9 mouse cellular contexts compared by ENCODE assay signal in the genomic region with DNA sequence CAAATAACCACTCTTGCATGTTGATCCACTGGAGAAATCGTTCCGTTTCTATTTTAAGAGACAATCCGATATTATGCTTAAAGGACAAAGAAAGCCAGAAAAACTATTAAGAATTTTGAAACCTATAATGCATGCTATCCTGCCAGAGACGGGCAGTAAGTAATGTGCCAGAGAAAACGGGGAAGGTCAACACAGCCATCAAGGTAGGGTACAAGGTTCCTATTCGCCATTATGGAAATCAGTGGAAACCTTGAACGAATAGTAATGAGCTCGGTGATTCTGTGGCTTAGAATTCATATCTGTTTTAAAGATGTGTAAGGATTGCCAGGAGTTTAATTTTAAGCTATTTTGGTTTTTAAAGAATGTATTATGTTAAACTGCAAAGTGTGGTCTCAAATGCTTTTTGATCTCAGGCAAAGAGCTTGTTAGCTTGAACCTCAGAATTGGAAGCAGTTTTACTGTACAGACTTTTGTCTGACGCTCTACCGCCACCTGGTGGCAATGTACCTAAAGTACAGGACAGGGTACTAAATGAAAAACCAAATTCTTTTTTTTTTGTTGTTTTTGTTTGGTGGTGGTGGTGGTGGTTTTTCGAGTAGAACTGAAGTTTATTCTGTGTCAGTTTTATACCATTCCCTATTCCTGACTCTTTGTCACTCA.
DNase-seq lines count a peak whose midpoint lies in the region; ATAC-seq and TF ChIP-seq lines count a peak whose summit lies in the region.
"Had no signal": no experiment of that assay in that cellular context is flagged by ENCODE, and none has a peak within 500 bp of the region (broad histone marks: within the 10 kb centered on the region; RNA-seq: fewer than 3 reads in every experiment).

No protein-coding gene starts in this region.

- no peak overlapping the region for H3K27ac ChIP-seq in kidney, adult 2 months (ENCODE audit: insufficient read depth, low read depth, low read length)

- no peaks in the 10 kb centered on the region for H3K4me1 ChIP-seq in kidney, adult 2 months (ENCODE audit: control insufficient read depth, insufficient read depth, low read length)
- H3K4me1 ChIP-seq: megakaryocyte, embryonic 14.5 days had no signal

- WGBS in kidney, adult 2 months: 50% methylated on average over 11 of the region's 11 CpGs

- H3K4me3 ChIP-seq in kidney, adult 2 months (ENCODE audit: insufficient read depth, low read depth, low read length): no peak overlapping the region
- H3K4me3 ChIP-seq: megakaryocyte, embryonic 14.5 days had no signal

- DNase-seq in kidney, adult 2 months: peak; percentile 65
- DNase-seq in kidney, adult 11 months: no peak
- DNase-seq in adrenal gland, adult (ENCODE audit: inconsistent age in 2 of 2, low spot score in 1 of 2): peak; percentile 34 to 85
- DNase-seq in embryo, embryonic 10 days (ENCODE audit: low spot score): peak; percentile 84
- peak; percentile 53 to 80 for DNase-seq in heart, postnatal 10 days
- peak; percentile 78 to 85 for DNase-seq in left cerebral cortex, postnatal 14 days (ENCODE audit: low spot score in 2 of 2)
- DNase-seq in urinary bladder, adult 18-20 months (ENCODE audit: low spot score in 2 of 2): peak; percentile 11 to 41

- H3K27me3 ChIP-seq in kidney, adult 2 months (replicated peaks; ENCODE audit: control insufficient read depth, insufficient read depth, low read length): no peaks in the 10 kb centered on the region
- H3K27me3 ChIP-seq: megakaryocyte, embryonic 14.5 days had no signal

- TF ChIP-seq CTCF in kidney, adult 2 months (conservative IDR thresholded peaks at IDR 0.05; ENCODE audit: insufficient read depth, insufficient read length, low read depth, low read length): 0 out of 2 replicates have a peak, but pooled peaks have one; percentile 11

- TF ChIP-seq POLR2A in kidney, adult 2 months (IDR thresholded peaks at IDR 0.05; ENCODE audit: low read depth, low read length): no peak

- 0 out of 2 replicates have a peak, but pooled peaks have one; percentile 50 for ATAC-seq in monocyte, adult 5-6 weeks (replicated peaks; ENCODE audit: insufficient number of reproducible peaks, low FRiP score, low TSS enrichment, poor library complexity, severe bottlenecking)

- intact Hi-C loops in heart, postnatal 10 days (cut with DNase I): loop anchor here (1.0 to 10.0 kb wide), 2 partner anchors 455 to 609 kb away; no protein-coding TSS in a partner anchor
- intact Hi-C loops in left cerebral cortex, postnatal 14 days (cut with DNase I): loop anchor here (2.0 to 10.0 kb wide), 4 partner anchors 108 to 608 kb away; no protein-coding TSS in a partner anchor

- no peaks in the 10 kb centered on the region for H3K36me3 ChIP-seq in kidney, adult 2 months (ENCODE audit: control insufficient read depth, insufficient read depth, low read length)
